Comparison of ENCODE assay signal across 8 mouse cellular contexts in genomic region chr12:86836431-86837047, GRCm38 (mm10). TPM values are rescaled to one million over a fixed set of nuclear protein-coding genes. Genes with fewer than 3 reads are reported as not detected.
DNase-seq lines count a peak whose midpoint lies in the region; ATAC-seq and TF ChIP-seq lines count a peak whose summit lies in the region.

No protein-coding gene starts in this region.

- peaks cover 93% of the 10 kb centered on the region for H3K4me1 ChIP-seq in E14TG2a.4 (replicated peaks; ENCODE audit: low read depth, low read length)
- H3K4me1 ChIP-seq in forebrain, embryonic 12.5 days: peaks cover 29% of the 10 kb centered on the region
- H3K4me1 ChIP-seq in lung, embryonic 16.5 days (replicated peaks; ENCODE audit: control insufficient read depth, insufficient read depth, low read length): peaks cover 64% of the 10 kb centered on the region

- TF ChIP-seq CTCF in E14TG2a.4 (conservative IDR thresholded peaks at IDR 0.05; ENCODE audit: low read length): no peak

- H3K36me3 ChIP-seq in E14TG2a.4 (ENCODE audit: insufficient read depth, low read length): no peaks in the 10 kb centered on the region
- H3K36me3 ChIP-seq in forebrain, embryonic 12.5 days (replicated peaks): no peaks in the 10 kb centered on the region
- H3K36me3 ChIP-seq in lung, embryonic 16.5 days (ENCODE audit: control insufficient read depth, insufficient read depth, low read length): no peaks in the 10 kb centered on the region

- ATAC-seq in forebrain, embryonic 12.5 days (ENCODE audit: low FRiP score): peak; percentile 71
- ATAC-seq in lung, embryonic 16.5 days (ENCODE audit: low read depth): peak; percentile 94

- 47% methylated on average over 23 of the region's 23 CpGs for WGBS in forebrain, embryonic 12.5 days
- 4% methylated on average over 23 of the region's 23 CpGs for WGBS in lung, embryonic 16.5 days

- peak overlapping the region; percentile 23; the same call in 1 of the 2 replicates for H3K4me3 ChIP-seq in E14TG2a.4 (replicated peaks; ENCODE audit: low read length)
- H3K4me3 ChIP-seq in forebrain, embryonic 12.5 days (replicated peaks): no peak overlapping the region
- H3K4me3 ChIP-seq in lung, embryonic 16.5 days (ENCODE audit: low read length): peak overlapping the region; percentile 16

- H3K4me2 ChIP-seq in forebrain, embryonic 12.5 days: peak overlapping the region; percentile 17
- peak overlapping the region; percentile 45 for H3K4me2 ChIP-seq in lung, embryonic 16.5 days (ENCODE audit: low read depth, low read length)

- intact Hi-C loops in heart, postnatal 14 days (cut with DNase I): loop anchor here (1.0 kb wide), 1 partner anchor 46 kb away; no protein-coding TSS in a partner anchor

- H3K9ac ChIP-seq in forebrain, embryonic 12.5 days: no peak overlapping the region
- H3K9ac ChIP-seq in lung, embryonic 16.5 days (ENCODE audit: low read length): peak overlapping the region; percentile 41

- DNase-seq in adrenal gland, postnatal 36 days: peak; percentile 93 to 95
- peak; percentile 86 for DNase-seq in heart, postnatal 14 days
- peak; percentile 93 to 97 for DNase-seq in kidney, postnatal 36 days
- peak; percentile 73 for DNase-seq in ovary, postnatal 14 days (ENCODE audit: low spot score)
- peak; percentile 75 for DNase-seq in urinary bladder, adult 2 months (ENCODE audit: low spot score)

- H3K27ac ChIP-seq in forebrain, embryonic 12.5 days: peak overlapping the region; percentile 51; the same call in 1 of the 2 replicates
- peak overlapping the region; percentile 92 for H3K27ac ChIP-seq in lung, embryonic 16.5 days (ENCODE audit: low read length)

- no peaks in the 10 kb centered on the region for H3K9me3 ChIP-seq in E14TG2a.4 (ENCODE audit: low read length)
- no peaks in the 10 kb centered on the region for H3K9me3 ChIP-seq in forebrain, embryonic 12.5 days
- no peaks in the 10 kb centered on the region for H3K9me3 ChIP-seq in lung, embryonic 16.5 days (ENCODE audit: control insufficient read depth, low read length)

- H3K27me3 ChIP-seq in E14TG2a.4 (ENCODE audit: insufficient read depth, low read length): no peaks in the 10 kb centered on the region
- no peaks in the 10 kb centered on the region; the same call in 1 of the 2 replicates for H3K27me3 ChIP-seq in forebrain, embryonic 12.5 days
- H3K27me3 ChIP-seq in lung, embryonic 16.5 days (ENCODE audit: control insufficient read depth, insufficient read depth, low read depth, low read length): no peaks in the 10 kb centered on the region

RNA-seq across cellular contexts. Expression of gene Irf2bpl, which starts 48.1 kb away (rescaled TPM):
- 10 to 100 TPM; 47.3 to 64.5 TPM for total RNA-seq in adrenal gland, postnatal 36 days (2021)
- 74.8 and 81.9 TPM in 2 replicates for polyA plus RNA-seq in forebrain, embryonic 12.5 days (2016; fragmentation: Nextera tagmentation; extraction: Ambion mirVana)
- 10 to 100 TPM; 44.7 to 51.8 TPM for total RNA-seq in heart, postnatal 14 days (2021)
- polyA plus RNA-seq in lung, embryonic 16.5 days (2015; fragmentation: Nextera tagmentation; extraction: Ambion mirVana): 28.8 and 34.2 TPM in 2 replicates
- 29.6 and 38.2 TPM in 2 replicates for polyA plus RNA-seq in urinary bladder, adult 2 months (2012; rRNA removed)
